Mouse (Mus musculus): ENCODE data around the gene Cacna1e. TPM values are rescaled to one million over a fixed set of nuclear protein-coding genes. Genes with fewer than 3 reads are reported as not detected.

Cacna1e gene
- 4.7 TPM for total RNA-seq (2023)

GRCm38 (mm10) chr1:154884275-154885206, at the start of gene Cacna1e:
Gene Cacna1e (minus strand): TSS chr1:154884501.

Other genes starting within 250 kb of the Cacna1e start
- gene Ier5, start 215.1 kb upstream of the Cacna1e start, total RNA-seq (2023), result 121 TPM

All from CD4-positive naive resting alpha-beta T cell, adult 76 days (primary cell).